Mouse (Mus musculus): Measurements from ENCODE around the gene Wnt4. TPM values are rescaled to one million over a fixed set of nuclear protein-coding genes. Genes with fewer than 3 reads are reported as not detected.
A peak's percentile ranks its signal among the peaks of the same experiment; 100 is the strongest.

Gene Wnt4
- total RNA-seq, 1 experiment from 2014 or later = 46.2 TPM

DNA sequence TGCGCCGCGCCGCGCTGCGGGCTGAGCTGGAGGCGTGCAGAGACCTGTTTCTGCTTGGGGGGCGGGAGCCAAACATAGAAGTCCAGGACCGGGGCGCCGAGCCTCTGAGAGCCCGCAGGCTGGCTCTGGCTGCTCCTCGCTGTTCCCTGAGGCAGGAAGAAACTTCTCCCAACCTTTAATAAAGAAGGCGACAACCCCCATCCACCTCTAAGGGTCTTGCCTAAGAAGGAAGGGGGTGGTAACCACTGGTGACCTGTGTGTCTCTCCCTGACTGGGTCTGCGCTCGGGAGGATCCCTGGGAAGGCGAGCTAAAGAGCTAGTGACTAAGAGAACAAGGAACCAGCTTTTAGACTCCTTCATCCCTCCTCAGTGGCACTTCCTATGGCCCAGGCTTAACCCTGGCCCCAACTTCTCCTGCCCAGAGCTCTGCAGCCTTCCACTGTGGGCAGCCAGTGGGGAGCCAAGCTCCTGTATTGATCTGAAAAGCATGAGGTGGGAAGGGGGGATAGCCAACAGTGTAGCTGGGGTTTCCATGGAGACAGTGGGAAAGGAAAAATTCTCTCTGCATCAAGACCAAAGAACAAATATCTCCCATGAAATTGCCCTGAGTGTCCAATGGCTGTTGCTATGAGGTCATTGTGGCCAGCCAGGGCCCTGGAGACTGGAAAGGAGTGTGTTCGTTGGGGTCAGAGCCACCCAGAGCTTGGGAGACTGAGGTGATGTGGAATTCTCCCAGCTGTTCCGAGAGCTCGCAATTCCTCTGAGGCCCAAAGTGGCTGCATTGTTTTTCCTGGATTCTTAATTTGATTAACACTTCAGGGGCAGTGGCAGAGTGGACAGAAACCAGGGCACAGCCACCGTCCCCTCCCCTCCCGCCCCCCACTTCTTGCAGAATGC, 1.1 kb downstream of the Wnt4 start:
- no peak for DNase-seq

DNA sequence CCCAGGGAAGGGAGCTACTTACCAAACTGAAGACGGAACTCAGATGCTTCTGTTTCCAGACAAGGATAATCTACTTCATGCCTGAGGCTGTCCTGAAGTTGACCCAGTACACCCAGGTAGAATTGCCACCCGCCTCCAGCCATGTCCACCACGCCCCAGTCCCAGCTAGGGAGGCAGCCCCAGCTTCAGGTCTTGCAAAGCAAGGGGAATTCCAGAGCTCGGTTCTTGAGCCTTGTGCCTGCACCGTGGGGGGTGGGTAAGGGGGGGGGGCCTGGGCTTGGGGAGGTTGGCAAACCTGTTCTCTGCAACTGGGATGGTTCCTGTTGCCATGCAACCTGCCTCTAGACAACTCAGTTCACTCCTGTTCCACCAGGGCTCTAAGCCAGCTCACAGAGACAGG, 2.1 kb downstream of the Wnt4 start:
- no peak for DNase-seq

DNA sequence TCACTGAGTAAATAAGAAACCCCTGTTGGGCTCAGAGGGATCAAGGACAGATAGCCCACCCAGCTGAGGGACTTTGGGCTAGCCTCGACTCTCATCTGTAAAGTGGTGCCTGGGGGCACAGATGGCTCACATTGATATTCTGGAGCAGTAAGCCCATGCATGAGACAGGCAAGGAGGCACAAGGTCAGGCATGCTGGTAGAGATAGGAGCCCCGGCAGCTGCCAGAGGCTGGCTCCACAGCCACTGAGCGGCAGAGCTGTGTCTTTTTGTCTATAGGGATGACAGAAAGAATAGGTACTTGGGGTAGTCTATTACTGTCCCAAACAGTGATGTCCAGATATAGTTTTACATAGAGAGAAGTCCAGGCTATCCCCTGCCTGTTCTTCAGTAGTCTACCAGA, 4.0 kb downstream of the Wnt4 start:
- DNase-seq = no peak

DNA sequence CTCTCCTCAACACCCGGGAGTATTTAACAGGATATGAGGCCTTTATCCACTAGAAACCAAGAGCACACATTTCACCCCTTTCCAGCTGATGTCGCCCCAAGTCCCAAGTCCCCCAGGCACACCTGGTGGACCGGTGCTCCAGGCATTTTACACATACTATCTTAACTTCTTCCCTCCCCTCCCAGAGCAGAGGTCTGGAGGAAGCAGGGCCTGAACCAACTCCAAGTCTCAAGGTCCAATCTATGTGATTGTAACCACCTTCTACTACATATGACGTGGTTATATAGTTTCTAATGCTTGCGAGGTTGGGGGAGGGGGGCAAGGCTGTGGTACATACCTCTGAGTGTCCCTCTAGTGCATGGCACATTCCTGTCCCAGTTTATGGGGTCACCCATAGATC, 4.8 kb downstream of the Wnt4 start:
- DNase-seq = no peak

DNA sequence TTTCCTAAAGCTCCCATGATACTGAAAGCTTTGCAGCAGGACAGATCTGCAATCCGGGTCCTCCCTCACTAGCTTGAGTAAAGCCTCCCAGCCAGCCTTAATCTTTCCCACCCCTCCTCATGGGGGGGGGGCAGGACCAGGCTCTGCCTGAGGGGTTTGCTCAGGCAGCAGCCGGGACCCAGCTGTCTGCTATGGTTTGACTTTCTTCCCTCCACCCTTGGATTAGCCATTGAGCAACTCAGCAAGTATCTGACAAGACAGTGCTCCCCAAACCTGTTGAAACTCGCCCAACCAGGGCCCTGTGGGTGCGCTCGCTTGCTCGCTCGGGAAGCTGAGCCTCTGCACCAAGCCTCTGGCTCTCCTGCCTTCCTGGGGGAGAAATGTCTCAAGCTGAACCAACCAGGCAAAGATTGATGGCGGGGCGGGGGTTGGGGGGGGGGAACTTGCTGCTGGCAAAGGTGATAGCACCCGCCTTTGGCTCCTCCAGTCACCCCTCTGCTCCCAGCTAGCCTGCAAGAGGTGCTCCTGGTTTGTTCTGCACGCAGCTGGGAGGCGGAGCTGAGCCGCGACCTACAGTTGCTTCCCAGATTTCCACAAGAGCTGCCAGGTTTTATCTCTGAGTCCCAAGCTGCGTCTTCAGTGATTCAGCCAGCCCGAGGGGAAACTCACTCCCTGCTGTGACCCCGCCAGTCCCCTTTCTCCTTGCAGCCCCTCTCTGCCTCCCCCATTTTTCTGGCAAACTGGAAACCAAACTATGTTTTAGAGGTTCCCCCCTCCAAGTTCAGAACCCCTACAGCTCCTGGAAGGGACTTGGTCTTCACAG, 5.5 kb downstream of the Wnt4 start:
- peak; percentile 62 for DNase-seq

DNA sequence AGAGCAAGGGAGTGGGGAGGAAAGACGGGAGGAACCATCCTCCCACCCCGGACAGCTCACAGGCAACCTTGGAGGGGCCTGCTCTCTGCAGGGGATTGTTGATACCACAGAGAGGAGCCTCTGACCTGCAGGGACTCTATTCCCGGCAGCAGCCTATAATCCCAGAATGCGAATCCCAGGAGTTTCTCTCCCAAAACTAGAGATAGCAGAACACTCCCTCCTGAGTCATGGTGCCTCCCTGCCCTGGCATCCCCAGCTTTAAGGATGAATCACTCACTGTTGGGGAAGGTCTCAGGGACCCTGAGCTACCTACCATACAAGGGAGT, 6.1 kb downstream of the Wnt4 start:
- DNase-seq = no peak

DNA sequence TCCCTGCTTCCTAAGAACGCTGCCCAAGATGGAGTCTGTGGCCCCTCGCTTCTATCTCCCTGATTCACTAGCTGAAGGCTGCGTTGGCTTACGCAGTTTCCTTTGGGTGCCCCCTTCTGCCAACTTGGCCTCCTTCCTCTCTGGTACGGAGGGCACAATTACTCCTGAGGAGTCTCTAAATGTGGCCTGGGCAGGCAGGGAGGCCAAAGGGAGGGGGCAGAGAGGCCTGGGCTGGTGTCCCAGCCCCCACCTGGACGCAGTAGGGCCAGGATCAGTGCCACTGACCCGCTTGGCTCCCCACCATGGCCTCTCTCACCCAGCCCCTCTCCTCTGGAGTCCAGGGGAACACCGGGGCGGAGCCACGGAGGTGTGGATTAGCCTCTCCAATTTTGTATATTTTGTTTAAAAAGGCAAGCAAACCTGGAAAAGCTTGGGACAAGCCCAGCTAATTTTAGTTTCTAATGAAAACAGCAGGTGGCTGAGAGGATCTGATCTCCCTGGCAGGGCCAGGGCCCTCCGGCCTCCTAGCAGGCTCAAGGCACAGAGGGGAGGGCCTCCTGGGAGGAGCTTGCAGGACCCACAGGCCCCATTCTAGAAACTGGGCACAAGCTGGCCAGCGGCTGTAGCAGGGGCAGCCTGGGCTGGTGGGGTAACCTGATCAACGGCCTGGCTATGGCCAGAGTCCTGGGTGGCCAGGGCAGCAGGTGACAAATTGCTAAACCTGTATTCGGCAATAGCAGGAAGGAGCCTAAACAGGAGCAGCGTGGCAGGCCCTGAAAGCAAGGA, 8.8 kb downstream of the Wnt4 start:
- no peak for DNase-seq

DNA sequence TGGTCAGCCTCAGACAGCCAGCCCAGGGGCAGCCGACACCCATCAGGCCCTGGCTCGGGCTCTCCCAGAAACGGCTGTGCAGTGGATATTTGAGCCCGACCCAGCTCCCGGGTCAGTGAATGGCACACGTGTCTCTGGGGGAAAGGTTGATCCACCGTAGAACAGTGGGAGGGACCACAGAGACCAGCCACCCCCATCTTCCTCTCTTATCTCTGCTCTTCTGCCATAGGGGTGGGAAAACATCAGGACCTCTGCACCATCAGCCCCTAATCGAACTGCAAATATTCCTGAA, 9.3 kb downstream of the Wnt4 start:
- no peak for DNase-seq

DNA sequence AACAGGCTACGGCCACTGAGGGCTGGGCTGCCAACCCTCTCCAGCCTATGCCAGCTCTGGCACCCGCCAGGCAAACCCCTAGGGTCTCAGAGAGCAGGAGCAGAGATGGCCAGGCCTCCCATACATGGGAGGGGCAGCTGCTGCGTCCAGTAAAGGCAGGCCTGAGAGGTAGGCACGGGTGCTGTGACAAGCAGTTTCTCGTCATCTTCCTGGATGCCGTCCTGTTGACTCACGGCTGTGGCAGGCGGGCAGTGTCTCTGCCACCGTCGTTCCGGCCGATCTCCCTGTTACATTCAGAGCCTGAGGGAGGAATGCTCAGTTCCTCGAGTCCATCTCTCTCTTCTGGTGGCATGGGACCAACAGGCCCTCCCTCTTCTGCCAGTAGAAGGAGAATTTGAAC, 9.9 kb downstream of the Wnt4 start:
- peak; percentile 78 for DNase-seq

DNA sequence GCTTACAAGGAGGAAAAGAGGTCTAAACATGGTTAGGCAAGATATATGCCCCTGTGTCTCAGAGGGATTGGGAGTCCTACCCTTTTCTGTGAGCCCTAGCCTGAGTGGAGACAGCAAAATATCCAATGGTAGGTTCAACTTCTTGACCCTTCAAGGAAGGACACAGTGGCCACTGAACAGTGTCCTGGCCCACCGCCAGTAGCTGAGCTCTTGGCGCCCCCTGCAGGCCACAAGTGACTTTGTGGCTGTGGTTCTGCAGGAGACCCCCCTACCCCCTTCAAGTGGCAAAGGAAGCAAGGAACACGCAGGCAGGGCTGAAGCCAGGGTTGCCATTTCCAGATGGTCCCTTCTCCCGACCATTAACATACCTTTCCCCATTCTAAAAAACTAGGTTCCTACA, 10.5 kb downstream of the Wnt4 start:
- peak; percentile 85 for DNase-seq

DNA sequence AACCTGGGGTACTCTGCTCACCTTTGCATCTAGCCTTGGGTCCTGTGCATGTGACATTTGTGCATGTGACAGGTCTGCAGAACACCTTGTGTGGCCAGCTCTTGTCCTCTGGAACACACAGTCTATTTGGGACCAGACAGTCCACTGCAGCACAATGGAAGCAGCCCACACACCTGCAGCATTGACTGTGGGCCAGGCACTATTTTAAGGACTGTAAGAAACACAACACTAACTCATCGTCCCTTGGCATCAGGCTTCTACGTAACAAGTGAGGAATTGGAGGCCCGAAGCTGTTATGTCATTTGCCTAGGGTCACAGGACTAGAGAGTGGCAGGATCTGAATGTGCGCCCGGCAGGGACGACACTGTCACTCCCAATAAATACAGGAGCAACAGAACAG, 12.4 kb downstream of the Wnt4 start:
- no peak for DNase-seq

DNA sequence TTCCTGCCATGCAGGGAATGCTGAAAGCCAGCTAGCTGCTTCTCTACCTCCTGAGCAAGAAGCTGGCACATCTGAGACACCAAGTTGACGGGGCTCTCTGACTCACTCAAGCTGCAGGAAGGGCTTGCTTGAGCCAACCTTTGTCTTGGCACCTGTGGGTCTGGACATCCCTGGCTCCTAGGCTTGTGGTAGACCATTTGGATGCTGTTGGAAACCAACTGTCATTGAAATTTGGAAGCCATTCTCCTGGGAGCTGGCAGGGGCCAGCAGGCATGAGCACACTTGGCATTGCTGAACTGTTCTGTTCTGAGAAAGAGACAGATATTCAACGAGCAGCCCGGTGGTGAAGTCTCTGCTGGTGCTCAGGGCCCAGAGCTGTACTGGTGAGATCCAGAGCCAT, 13.0 kb downstream of the Wnt4 start:
- no peak for DNase-seq

DNA sequence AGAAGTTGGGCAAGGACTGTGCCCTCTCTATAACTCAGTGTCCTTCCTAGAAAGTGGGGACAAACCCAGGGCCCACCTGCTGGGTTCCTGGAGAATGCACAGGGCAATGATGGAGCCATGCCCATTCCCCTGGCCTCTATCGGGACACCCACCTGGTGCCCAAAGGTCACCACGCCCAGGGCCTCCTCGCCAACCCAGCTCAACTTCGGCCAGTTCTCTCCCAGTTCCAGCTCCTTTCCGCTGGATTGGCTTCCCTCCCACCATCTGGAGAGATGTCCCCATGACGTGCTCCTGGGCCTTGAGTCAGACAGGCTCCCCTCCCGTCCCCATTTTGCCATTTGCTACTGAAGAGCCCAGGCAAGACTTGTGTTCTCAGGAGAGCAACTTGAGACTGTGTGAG, 15.3 kb downstream of the Wnt4 start:
- peak; percentile 55 for DNase-seq

DNA sequence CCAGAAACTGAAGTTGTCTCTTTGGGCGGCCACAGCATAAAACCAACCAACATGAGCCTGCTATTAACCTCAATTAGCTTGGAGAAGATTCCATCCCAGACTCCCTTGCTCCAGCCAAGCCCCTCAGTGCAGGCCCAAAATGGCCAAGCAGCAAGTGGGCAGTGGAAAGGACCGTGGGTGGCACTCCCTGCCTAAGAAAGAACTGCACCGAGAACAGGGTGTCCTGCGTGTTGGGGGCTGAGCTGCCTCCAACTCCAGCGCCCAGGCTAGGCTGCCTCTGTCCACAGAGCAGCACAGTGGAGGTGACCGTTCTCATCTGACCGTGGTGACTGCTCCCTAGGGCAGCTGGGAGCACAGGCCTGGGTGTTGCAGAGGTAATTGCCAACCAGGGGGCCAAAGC, 16.7 kb downstream of the Wnt4 start:
- no peak for DNase-seq

DNA sequence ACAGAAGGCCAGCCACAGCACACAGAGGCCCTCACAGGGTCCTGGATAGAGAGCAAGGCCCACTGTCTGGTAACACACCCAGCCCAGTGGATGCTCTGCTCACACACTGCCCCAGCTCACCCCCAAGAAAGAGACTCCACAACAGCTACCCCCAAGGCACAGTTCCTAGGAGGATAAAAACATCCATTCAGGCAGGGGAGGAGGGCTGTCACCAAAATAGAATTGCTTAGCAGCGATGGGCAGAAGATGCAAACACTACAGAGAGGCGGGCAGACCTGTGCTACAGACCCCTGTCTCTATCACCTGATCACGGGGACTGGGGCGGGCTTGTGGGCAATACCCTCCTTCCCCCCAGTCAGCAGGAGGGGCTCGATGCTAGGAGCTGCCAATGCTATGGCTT, 17.2 kb downstream of the Wnt4 start:
- DNase-seq = no peak

DNA sequence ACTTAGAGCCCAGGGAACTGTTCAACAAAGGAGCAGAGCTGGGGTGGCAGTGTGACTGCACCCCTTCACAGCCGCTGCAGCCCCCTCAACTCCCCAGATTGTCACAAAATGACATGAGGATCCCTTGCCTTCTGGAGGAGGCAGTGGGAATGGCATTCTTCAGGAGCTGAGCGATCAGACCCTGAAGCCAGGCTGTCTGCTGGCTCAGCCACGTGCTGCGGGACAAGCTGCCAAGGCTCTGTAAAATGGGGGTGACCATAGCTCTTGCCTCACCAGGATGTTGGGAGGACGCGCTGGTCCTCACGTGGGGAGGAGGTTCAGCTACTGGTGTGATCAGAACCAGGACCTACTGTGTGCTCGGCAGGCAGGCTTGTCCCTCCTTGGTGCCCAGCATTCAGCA, 17.7 kb downstream of the Wnt4 start:
- DNase-seq = no peak

DNA sequence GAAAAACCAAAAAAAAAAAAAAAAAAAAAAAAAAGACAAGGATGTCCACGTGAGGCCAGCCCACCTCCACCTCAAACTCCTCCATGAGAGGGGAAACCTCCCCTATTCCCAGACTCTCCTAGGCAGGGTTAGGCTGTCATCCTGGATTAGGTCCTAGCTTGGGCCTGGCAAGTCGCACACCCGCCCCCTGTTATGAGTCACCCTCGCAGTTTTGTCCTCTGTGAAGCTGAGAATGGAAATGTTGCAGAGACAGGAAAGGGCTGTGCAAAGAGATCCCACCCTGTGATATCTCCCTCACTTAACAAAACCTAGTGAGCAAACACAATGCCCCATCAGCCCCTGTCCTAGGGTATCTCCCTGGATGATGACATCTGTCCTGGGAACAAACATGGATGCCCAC, 20.3 kb downstream of the Wnt4 start:
- peak; percentile 54 for DNase-seq

DNA sequence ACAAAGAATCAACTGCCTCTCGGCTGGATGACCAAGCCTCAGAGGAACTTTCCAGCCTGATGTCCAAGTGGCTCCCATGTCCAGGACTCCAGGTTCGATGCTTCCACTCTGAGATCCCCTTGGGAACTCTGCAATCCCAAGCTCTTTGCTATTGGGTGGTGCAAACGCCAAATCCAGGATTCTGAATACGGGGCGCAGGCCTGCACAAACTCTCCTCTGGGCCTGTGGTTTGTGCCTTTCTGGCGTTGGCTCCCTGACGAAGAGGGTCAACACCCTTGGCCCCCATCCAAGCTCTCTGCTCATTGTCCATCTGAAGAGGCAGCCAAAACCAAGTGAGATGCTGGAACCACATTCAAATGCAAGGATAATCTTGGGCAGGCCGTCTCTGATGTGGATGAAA, 21.1 kb downstream of the Wnt4 start:
- no peak for DNase-seq

DNA sequence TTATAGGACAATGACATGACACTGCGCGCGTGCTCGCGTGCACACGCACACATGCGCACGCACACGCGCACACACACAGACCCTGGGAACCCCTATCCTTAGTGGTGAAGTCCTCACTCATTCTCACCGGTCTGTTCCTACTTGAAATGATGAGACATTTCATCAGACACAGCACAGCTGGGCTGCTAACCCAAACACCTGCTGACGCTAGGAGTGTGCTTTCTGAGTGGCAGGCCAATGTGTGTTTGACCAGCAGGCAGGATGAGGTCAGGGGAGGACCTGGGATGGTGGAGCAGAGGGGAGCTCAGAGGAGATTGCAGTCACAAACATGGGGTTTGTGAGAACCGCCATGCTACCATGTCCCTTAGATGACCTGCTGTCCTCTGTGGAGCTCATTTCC, 22.9 kb downstream of the Wnt4 start:
- DNase-seq = no peak

DNA sequence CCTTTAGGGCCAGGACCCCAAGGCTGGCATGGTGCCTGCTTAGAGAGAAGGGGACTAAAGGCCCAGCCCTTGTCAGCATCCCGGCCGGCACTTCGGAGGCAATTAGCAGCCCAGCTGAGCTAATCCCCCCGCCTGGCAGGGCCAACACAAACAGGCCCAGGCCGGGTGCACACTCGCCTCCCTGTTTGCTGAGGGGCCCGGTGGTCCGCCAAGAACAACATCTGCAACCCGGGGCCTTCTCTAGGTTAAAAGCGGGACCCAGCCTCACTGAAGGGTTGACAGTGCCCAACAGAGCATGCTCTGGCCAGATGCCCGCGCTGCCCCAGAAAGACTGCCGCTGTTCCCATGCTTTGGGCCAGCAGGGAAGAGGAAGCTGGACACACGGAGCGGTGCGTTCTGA, 24.3 kb downstream of the Wnt4 start:
- DNase-seq = no peak

DNA sequence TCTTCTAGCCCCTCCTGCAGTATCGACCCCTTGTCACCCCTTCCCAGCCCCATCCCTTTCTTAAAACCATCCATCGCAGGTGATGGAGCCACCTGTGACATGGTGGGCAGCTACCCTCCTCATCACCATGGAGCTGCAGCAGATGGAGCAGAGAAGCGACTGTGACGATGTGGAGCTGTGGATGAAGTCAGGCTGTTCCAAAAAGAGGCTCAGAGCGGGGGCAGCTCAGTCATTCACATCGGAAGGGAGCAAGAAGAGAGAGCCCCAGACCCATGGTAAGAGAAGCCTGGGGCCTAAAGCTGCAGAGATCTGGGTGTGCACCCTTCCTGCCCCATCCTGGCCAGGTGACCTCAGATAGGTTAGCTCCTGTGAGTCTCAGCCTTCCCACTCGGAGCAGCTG, 26.8 kb downstream of the Wnt4 start:
- DNase-seq = no peak

DNA sequence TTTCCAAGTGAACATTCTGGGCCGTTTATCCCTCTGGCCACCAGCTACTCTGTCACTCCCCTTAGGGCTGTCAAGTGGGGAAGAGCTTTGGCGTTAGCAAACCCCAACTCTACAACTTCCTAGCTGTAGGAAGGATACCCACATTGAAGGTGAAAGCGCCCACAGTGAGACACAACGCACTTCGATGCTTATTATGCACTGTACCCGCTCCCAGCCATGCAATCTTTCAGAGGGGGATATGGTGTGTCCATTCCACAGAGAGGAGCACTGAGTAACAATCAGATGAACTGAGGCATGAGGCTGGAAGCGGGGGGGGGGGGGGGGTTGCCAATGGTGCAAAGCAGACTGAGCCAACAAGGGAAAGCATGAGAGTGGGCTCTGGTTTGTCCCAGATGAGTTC, 27.8 kb downstream of the Wnt4 start:
- DNase-seq = no peak

DNA sequence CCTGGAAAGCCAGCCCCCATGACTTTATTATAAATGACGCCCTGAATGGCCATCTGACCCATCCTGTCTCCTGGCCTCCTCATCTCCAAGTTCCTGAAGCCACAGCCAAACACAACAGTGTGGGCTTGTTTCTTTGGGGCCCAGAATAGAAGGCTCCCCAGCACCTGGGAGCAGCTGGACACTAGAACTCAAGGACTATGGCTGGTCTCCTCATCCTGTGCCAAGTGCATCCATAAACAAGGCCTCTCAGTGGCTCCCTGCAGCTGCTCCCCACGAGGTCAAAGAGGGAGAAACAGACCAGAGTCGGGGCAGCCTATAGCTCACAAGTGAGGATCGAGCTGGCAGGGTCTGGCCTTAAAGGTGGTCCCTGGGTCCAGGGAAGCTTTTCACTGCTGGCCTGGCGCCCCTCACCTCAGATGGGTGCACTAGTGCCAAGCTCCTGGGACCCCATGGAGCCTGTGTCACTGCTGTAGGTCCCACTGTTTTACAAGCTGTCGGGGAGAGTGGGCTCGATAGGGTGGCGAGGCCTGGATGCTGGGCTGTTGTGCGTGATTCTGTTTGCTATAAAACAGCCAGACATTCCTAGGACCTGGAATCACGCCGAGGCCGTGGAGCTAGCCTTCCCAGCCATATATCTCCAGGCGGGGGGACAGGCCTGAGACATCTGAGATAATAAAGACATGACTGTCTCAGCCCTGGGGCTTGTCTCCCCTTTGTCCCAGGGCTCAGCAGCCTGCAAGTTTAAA, 28.7 kb downstream of the Wnt4 start:
- no peak for DNase-seq
